Comparison of ENCODE assay signal across 8 mouse cellular contexts in the genomic region with DNA sequence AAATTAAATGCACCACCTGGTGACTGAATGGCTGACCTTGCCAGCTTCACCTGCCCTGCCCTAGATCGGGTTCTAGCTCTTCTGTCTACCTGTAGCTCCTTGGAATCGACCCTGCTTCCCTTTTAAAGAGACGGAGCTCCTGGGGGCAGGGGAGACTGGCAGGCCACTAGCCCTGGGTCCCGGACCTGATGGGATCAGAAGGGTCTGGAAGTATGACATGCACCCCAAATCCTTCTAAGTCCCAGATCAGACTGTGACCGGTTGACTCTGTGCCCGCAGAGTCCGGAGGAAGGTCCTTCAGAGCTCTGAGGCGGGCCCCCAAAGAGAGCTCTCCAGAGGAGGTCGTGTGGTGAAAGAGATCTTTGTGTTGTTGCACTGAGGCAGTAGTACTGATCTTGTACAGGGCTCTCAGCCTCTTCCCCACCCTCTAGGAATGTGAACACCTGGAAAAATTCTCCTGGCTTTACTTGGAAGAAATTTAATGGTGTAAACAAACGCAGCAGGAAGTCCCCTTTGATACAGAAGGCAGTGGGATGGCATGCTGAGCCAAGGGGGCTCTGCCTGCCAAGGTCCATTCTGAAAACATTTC.
DNase-seq lines count a peak whose midpoint lies in the region; ATAC-seq and TF ChIP-seq lines count a peak whose summit lies in the region.

No protein-coding gene starts in this region.

- no peak overlapping the region for H3K27ac ChIP-seq in ES-E14 (ENCODE audit: insufficient read depth, low read depth, low read length, poor library complexity, severe bottlenecking)
- H3K27ac ChIP-seq in heart, embryonic 16.5 days (ENCODE audit: low read length): peak overlapping the region; percentile 78
- H3K27ac ChIP-seq in liver, postnatal 0 days (ENCODE audit: low read depth): no peak overlapping the region

- no peak; the same call in 1 of the 2 replicates for ATAC-seq in heart, embryonic 16.5 days (replicated peaks; ENCODE audit: extremely low read depth, insufficient read depth, low FRiP score)
- no peak for ATAC-seq in liver, postnatal 0 days
- ATAC-seq in megakaryocyte-erythroid progenitor cell, adult 5-6 weeks (replicated peaks; ENCODE audit: low FRiP score, low TSS enrichment, poor library complexity, severe bottlenecking): no peak
- no peak for ATAC-seq in monocyte, adult 5-6 weeks (replicated peaks; ENCODE audit: insufficient number of reproducible peaks, low FRiP score, low TSS enrichment, poor library complexity, severe bottlenecking)

- peaks cover 4% of the 10 kb centered on the region for H3K27me3 ChIP-seq in heart, embryonic 16.5 days (ENCODE audit: control insufficient read depth, insufficient read depth, low read length)
- H3K27me3 ChIP-seq in liver, postnatal 0 days (ENCODE audit: insufficient read depth, low read length): 0 out of 2 replicates have a peak, but pooled peaks cover 2% of the 10 kb centered on the region

- peak; percentile 20 for DNase-seq in adrenal gland, postnatal 10 days
- DNase-seq in adrenal gland, postnatal 4 days (ENCODE audit: low spot score in 2 of 2): no peak
- DNase-seq in ES-E14 (ENCODE audit: low read depth, low spot score): peak; percentile 11
- DNase-seq in liver, postnatal 0 days: no peak
- no peak for DNase-seq in spleen, postnatal 4 days (ENCODE audit: low spot score in 2 of 2)

- no peak for TF ChIP-seq CTCF in liver, postnatal 0 days (IDR thresholded peaks at IDR 0.05; ENCODE audit: low read depth)

- H3K4me2 ChIP-seq in heart, embryonic 16.5 days (ENCODE audit: low read depth, low read length): peak overlapping the region; percentile 76
- peak overlapping the region; percentile 65 for H3K4me2 ChIP-seq in liver, postnatal 0 days (ENCODE audit: low read depth, low read length)

- no peak overlapping the region for H3K9ac ChIP-seq in ES-E14 (ENCODE audit: insufficient read depth, low read depth, low read length, poor library complexity, severe bottlenecking)
- peak overlapping the region; percentile 58 for H3K9ac ChIP-seq in heart, embryonic 16.5 days (ENCODE audit: low read length)
- H3K9ac ChIP-seq in liver, postnatal 0 days (replicated peaks): no peak overlapping the region; the same call in 1 of the 2 replicates

- WGBS in heart, embryonic 16.5 days: 17% methylated on average over 10 of the region's 10 CpGs
- WGBS in liver, postnatal 0 days (ENCODE audit: insufficient replicate concordance): 24% methylated on average over 10 of the region's 10 CpGs

- in situ Hi-C loops in ES-E14 (cut with MboI; ENCODE audit: low sequenced_read_pairs in 2 of 2, unreplicated experiment in 2 of 2): no loop called here

- no peaks in the 10 kb centered on the region for H3K9me3 ChIP-seq in ES-E14 (ENCODE audit: control insufficient read depth, insufficient read depth, low read depth, low read length)
- H3K9me3 ChIP-seq in heart, embryonic 16.5 days (replicated peaks; ENCODE audit: control insufficient read depth, low read length): no peaks in the 10 kb centered on the region
- H3K9me3 ChIP-seq in liver, postnatal 0 days (ENCODE audit: low read length): no peaks in the 10 kb centered on the region

- no peaks in the 10 kb centered on the region for H3K36me3 ChIP-seq in ES-E14 (ENCODE audit: control insufficient read depth, insufficient read depth, low read length, poor library complexity, severe bottlenecking)
- no peaks in the 10 kb centered on the region for H3K36me3 ChIP-seq in heart, embryonic 16.5 days (ENCODE audit: control insufficient read depth, insufficient read depth)
- no peaks in the 10 kb centered on the region for H3K36me3 ChIP-seq in liver, postnatal 0 days (replicated peaks; ENCODE audit: insufficient read depth, low read length)

- peak overlapping the region; percentile 14 to 21; a peak in 2 of 4 replicates for H3K4me3 ChIP-seq in ES-E14 (ENCODE audit: insufficient read depth in 1 of 2, low read depth in 1 of 2, low read length in 2 of 2, poor library complexity in 1 of 2, severe bottlenecking in 1 of 2)
- H3K4me3 ChIP-seq in heart, embryonic 16.5 days (ENCODE audit: low read length): peak overlapping the region; percentile 46
- 0 out of 2 replicates have a peak overlapping the region, but pooled peaks have one; percentile 15 for H3K4me3 ChIP-seq in liver, postnatal 0 days (ENCODE audit: low read depth, low read length)

- peaks cover 4 to 17% of the 10 kb centered on the region in 2 experiments; a peak in 3 of 4 replicates for H3K4me1 ChIP-seq in ES-E14 (ENCODE audit: control insufficient read depth in 2 of 2, insufficient read depth in 2 of 2, low read length in 2 of 2, poor library complexity in 1 of 2)
- peaks cover 23% of the 10 kb centered on the region for H3K4me1 ChIP-seq in heart, embryonic 16.5 days (ENCODE audit: control insufficient read depth, insufficient read depth, low read length)
- H3K4me1 ChIP-seq in liver, postnatal 0 days (ENCODE audit: insufficient read depth): peaks cover 3% of the 10 kb centered on the region

- TF ChIP-seq EP300 in liver, postnatal 0 days (IDR thresholded peaks at IDR 0.05; ENCODE audit: low read depth): no peak

TF ChIP-seq in ES-E14, 5 proteins besides CTCF, POLR2A, EP300 and RAD21:
- TF ChIP-seq MAFK (IDR thresholded peaks at IDR 0.05; ENCODE audit: insufficient read depth, low read depth, low read length) (no peak), HCFC1 (IDR thresholded peaks at IDR 0.05; ENCODE audit: borderline replicate concordance, insufficient read depth, low read length) (no peak), ZC3H11A (IDR thresholded peaks at IDR 0.05; ENCODE audit: borderline replicate concordance, low read depth, low read length) (no peak), CHD2 (IDR thresholded peaks at IDR 0.05; ENCODE audit: low read depth, low read length) (no peak)

Comparison
In these comparisons a context has a peak if more than half of its experiments do, and no peak if none do; other contexts are left out.
1. DNase-seq: peak in adrenal gland, postnatal 10 days (single experiment) and ES-E14 (single experiment); none in adrenal gland, postnatal 4 days (0 of 2), liver, postnatal 0 days (single experiment) and spleen, postnatal 4 days (0 of 2).
2. Peak in every context shown above with its lines, with median percentiles within 50 percentile points of each other: H3K4me3 ChIP-seq.